Mouse (Mus musculus): ENCODE measurements at regions not wholly inside any gene's neighbourhood (a gene's known extent, or its start where the extent isn't known, plus 50 kb on each side); places are given as distances from the start of the nearest gene placed in this dataset.

DNA sequence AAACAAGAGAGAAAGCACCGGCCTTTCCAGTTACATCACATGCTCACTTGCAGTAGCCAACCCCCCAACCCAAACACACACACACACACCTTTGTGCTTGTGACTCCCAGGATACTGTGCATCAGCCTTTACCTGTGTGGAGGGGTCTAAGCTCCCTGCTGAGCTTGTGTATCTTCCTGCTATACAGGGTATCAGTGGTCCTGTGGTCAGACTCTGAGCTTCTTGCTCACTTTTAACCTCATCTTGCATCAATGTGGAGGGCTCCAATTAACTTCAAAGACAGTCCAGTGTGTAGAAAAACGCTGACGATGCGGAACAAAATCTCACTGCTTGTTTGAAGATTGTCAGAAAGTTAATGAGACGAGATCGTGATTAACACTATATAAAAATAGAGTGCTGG is 71.4 kb upstream of the Gypa start:
- ATAC-seq (ENCODE audit: low read depth), result no peak
- 92% methylated on average over 6 of the region's 6 CpGs for WGBS
- no peaks in the 10 kb centered on the region for H3K27me3 ChIP-seq

DNA sequence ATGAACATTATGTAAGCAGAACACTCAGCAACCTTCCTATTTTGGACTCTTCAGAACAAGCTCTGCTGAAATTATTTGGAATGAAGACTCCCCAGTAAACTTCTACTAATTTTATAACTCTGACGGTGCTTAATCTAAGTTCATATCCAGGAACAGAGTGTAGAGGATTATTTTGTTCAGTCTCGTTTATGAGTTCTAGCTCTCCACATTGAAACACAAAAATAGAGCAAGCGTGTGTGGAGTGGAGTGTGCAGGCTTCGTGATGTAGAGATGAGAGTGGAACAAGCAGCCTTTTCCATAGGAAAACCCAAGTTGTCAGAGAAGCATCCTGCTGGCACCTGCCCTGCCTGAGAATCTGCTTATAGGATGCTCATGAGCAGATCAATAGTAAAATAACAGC is 77.5 kb upstream of the Gypa start:
- Histone ChIP-seq H3K27ac (replicated peaks) (no peak overlapping the region), H3K9me3 (no peaks in the 10 kb centered on the region), H3K27me3 (no peaks in the 10 kb centered on the region), H3K4me3 (no peak overlapping the region), H3K36me3 (no peaks in the 10 kb centered on the region), H3K4me2 (no peak overlapping the region), H3K9ac (no peak overlapping the region), H3K4me1 (replicated peaks) (no peaks in the 10 kb centered on the region)
- no peak for ATAC-seq (ENCODE audit: low read depth)
- WGBS, result 93% methylated on average over 4 of the region's 4 CpGs

More for the DNA sequence above, 71.4 kb upstream of the Gypa start:
- Histone ChIP-seq H3K4me2 (no peak overlapping the region), H3K9me3 (no peaks in the 10 kb centered on the region), H3K36me3 (no peaks in the 10 kb centered on the region), H3K9ac (no peak overlapping the region), H3K27ac (replicated peaks) (no peak overlapping the region), H3K4me1 (replicated peaks) (no peaks in the 10 kb centered on the region), H3K4me3 (no peak overlapping the region)

DNA sequence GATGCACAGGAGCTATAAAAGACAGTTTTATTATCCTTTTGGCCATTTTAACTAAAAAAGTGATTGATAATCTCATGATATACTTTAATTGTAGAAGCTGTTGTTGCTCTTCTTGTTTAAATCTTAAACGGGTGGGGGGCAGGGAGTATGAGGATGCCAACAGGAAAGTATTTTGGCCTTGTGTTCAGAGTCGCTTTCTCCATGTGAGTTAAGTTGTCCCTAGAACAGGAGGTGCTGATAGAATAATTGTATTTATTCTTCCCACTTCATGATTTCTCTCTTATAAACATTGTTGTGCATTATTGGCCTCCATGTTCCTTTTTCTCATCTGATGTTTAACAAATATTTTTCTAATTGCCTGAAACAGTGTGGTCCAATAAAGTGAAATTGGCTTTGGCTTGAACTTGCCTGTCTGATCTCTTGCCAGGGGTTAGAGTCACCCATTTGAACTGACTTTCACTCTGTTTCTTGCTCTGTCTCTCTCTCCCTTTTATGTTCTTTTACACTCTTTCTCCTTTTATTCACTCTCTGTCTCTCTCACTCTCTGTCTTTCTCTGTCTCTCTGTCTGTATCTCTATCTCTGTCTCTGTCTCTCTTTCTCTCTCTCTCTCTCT is 93.9 kb upstream of the Gypa start:
- Histone ChIP-seq H3K4me2 (no peak overlapping the region), H3K36me3 (no peaks in the 10 kb centered on the region), H3K4me1 (replicated peaks) (no peaks in the 10 kb centered on the region), H3K4me3 (no peak overlapping the region), H3K27ac (replicated peaks) (no peak overlapping the region), H3K9me3 (no peaks in the 10 kb centered on the region), H3K27me3 (no peaks in the 10 kb centered on the region), H3K9ac (no peak overlapping the region)
- ATAC-seq (ENCODE audit: low read depth), result no peak
- 89% methylated on average over 2 of the region's 2 CpGs for WGBS

DNA sequence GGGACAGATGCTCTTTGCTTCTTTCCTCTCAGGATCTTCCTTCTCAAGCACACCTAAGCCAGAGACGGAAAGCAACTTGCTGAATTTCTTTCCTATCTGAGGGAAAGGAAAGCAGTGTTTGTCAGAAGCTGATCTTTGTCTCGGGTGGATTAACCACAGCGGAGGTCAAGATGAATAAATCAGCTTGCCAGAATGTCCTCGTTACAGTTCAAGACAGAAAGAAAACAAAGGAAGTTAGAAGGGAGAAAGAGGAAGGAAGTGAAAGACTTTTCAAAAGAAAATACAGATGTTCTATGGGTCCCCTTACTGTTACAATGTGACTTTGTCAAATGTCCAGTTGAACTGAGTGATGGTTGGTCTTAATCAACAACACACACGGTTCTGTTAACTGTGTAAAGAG is 98.6 kb upstream of the Gypa start:
- Histone ChIP-seq H3K36me3 (no peaks in the 10 kb centered on the region), H3K27me3 (no peaks in the 10 kb centered on the region), H3K9ac (no peak overlapping the region), H3K9me3 (no peaks in the 10 kb centered on the region), H3K27ac (replicated peaks) (no peak overlapping the region), H3K4me2 (no peak overlapping the region), H3K4me3 (no peak overlapping the region), H3K4me1 (replicated peaks) (no peaks in the 10 kb centered on the region)
- WGBS, result 56% methylated on average over 5 of the region's 5 CpGs
- ATAC-seq (ENCODE audit: low read depth), result no peak

DNA sequence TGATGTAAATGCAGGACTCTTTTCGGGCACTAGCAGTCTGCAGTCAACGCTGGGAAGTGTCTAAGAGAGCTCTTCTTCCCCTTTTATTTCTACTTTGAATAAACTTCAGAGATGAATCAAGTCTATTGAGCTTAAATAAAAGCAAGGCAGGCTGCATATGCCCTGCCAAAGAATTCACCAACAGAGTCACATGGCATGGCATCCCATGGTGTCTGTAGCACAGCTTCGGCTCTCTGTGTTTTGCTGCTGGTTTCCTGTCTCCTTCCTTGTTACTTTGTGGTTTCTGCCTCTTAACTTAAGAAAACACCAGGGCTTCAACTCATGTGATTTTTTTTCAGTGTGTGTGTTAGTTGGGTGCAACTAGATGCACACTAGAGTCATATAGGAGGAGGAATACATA is 100.5 kb upstream of the Gypa start:
- no peaks in the 10 kb centered on the region for H3K9me3 ChIP-seq
- H3K36me3 ChIP-seq, result no peaks in the 10 kb centered on the region
- no peak overlapping the region for H3K9ac ChIP-seq
- no peak for ATAC-seq (ENCODE audit: low read depth)
- no peak overlapping the region for H3K4me3 ChIP-seq
- H3K27ac ChIP-seq (replicated peaks), result no peak overlapping the region
- 72% methylated on average over 3 of the region's 3 CpGs for WGBS
- no peak overlapping the region for H3K4me2 ChIP-seq
- no peaks in the 10 kb centered on the region for H3K27me3 ChIP-seq
- no peaks in the 10 kb centered on the region for H3K4me1 ChIP-seq (replicated peaks)

DNA sequence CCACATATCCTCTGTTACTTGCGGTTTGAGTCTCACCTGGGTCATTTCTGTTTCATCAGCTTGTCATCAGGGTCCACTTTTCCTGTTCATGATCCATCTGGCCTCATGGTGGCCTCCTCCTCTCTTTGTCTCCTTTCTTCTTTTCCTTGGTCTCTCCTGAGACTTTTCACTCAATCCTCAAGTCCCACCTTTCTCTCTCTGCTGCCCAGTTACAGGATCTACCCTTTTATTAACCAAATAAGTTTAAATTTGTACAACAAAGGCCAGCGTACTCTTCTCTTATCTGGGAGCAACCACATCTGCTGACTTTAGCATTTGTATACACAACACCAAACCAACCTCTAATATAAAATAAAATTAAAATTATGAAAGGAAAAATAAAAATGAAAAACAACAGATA is 124.4 kb upstream of the Gypa start:
- 88% methylated on average over 2 of the region's 2 CpGs for WGBS

GRCm38 (mm10) chr8:80364059-80364458 is 129.5 kb upstream of the Gypa start:
- H3K27me3 ChIP-seq, result no peaks in the 10 kb centered on the region
- no peaks in the 10 kb centered on the region for H3K4me1 ChIP-seq (replicated peaks)
- no peak overlapping the region for H3K4me3 ChIP-seq
- no peak overlapping the region for H3K4me2 ChIP-seq
- no peaks in the 10 kb centered on the region for H3K36me3 ChIP-seq
- no peak overlapping the region for H3K27ac ChIP-seq (replicated peaks)
- no peaks in the 10 kb centered on the region for H3K9me3 ChIP-seq
- WGBS, result 83% methylated on average over 7 of the region's 7 CpGs
- ATAC-seq (ENCODE audit: low read depth), result no peak
- no peak overlapping the region for H3K9ac ChIP-seq

More for the DNA sequence above, 124.4 kb upstream of the Gypa start:
- Histone ChIP-seq H3K4me2 (no peak overlapping the region), H3K36me3 (no peaks in the 10 kb centered on the region), H3K27ac (replicated peaks) (no peak overlapping the region), H3K4me3 (no peak overlapping the region), H3K9me3 (no peaks in the 10 kb centered on the region), H3K27me3 (no peaks in the 10 kb centered on the region), H3K9ac (no peak overlapping the region), H3K4me1 (replicated peaks) (no peaks in the 10 kb centered on the region)
- no peak for ATAC-seq (ENCODE audit: low read depth)

GRCm38 (mm10) chr8:80343299-80343698 is 150.3 kb upstream of the Gypa start:
- no peak overlapping the region for H3K27ac ChIP-seq (replicated peaks)
- no peaks in the 10 kb centered on the region for H3K4me1 ChIP-seq (replicated peaks)
- no peak overlapping the region for H3K9ac ChIP-seq
- no peaks in the 10 kb centered on the region for H3K36me3 ChIP-seq
- no peak overlapping the region for H3K4me3 ChIP-seq
- WGBS, result 93% methylated on average over 4 of the region's 4 CpGs
- no peaks in the 10 kb centered on the region for H3K27me3 ChIP-seq
- H3K9me3 ChIP-seq, result no peaks in the 10 kb centered on the region
- no peak for ATAC-seq (ENCODE audit: low read depth)
- H3K4me2 ChIP-seq, result no peak overlapping the region

DNA sequence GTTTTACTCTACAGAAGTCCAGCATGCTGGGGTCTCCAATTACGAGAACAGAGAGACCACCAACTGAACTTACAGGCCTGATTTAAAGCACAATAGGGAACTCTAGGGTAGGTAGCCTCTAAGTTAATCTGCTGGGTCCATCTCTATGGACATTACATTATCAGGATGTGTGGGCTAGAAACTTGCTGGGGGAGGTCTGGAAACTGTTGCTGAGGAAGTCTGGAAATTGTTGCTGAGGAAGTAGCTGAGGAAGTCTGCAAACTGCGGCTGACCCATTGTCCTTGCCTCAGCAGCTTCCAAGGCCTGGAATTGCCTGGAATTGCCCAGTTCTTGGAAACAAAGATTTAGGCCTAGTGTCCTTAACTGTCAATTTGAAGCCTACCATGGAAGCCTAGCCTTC is 155.7 kb upstream of the Gypa start:
- Histone ChIP-seq H3K27ac (replicated peaks) (no peak overlapping the region), H3K4me2 (no peak overlapping the region), H3K9ac (no peak overlapping the region), H3K27me3 (no peaks in the 10 kb centered on the region), H3K9me3 (no peaks in the 10 kb centered on the region), H3K4me3 (no peak overlapping the region), H3K36me3 (no peaks in the 10 kb centered on the region), H3K4me1 (replicated peaks) (no peaks in the 10 kb centered on the region)
- WGBS, result 76% methylated on average over 2 of the region's 2 CpGs
- no peak for ATAC-seq (ENCODE audit: low read depth)

GRCm38 (mm10) chr8:80328676-80329075 is 164.9 kb upstream of the Gypa start:
- WGBS, result 79% methylated on average over 2 of the region's 2 CpGs
- no peak overlapping the region for H3K27ac ChIP-seq (replicated peaks)
- ATAC-seq (ENCODE audit: low read depth), result no peak
- no peak overlapping the region for H3K4me3 ChIP-seq
- no peak overlapping the region for H3K4me2 ChIP-seq
- no peaks in the 10 kb centered on the region for H3K4me1 ChIP-seq (replicated peaks)
- H3K9ac ChIP-seq, result no peak overlapping the region
- H3K27me3 ChIP-seq, result no peaks in the 10 kb centered on the region
- no peaks in the 10 kb centered on the region for H3K36me3 ChIP-seq
- H3K9me3 ChIP-seq, result no peaks in the 10 kb centered on the region

DNA sequence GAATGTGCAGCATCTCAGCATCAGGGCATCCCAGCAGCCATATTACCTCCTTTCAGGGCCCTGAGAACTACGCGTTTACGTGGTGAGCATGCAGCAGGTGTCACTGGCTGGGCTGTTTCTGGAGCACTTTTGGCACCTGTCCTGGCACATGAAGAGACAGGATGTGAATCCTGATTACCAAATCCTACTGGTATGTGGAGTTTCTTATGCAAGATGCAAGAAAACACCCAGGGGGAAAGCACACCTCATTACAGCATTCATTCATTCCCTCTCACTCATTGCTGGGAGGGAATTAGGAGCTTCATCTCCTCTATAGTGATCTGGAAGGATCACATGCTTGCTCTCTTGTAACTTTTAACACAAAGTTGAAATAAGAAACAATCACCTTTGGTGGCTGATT is 167.7 kb upstream of the Gypa start:
- H3K4me3 ChIP-seq, result no peak overlapping the region
- WGBS, result over 99% methylated on average over 3 of the region's 3 CpGs
- no peak overlapping the region for H3K9ac ChIP-seq
- H3K4me2 ChIP-seq, result no peak overlapping the region
- H3K27me3 ChIP-seq, result no peaks in the 10 kb centered on the region
- no peak for ATAC-seq (ENCODE audit: low read depth)
- no peaks in the 10 kb centered on the region for H3K9me3 ChIP-seq
- no peak overlapping the region for H3K27ac ChIP-seq (replicated peaks)
- H3K36me3 ChIP-seq, result no peaks in the 10 kb centered on the region
- H3K4me1 ChIP-seq (replicated peaks), result no peaks in the 10 kb centered on the region

DNA sequence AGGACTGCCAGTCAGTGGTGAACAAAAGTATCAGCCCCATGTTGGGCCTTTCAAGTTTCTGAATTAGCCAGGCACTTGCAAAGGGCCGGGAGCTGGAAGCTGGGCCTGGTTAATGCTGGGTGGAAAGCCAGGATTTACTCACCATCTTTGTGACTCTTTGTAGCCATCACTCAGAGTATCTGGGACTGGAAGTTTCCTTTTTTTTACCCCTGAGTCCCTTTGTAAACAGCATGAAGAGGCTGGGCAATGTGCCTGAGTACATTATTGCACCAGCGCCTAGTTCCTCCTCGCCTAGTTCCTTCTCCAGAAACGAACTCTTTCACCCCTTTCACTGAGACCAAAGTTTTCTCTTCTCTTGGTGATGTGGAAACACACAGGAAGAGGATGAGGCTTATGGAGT is 168.4 kb upstream of the Gypa start:
- H3K27me3 ChIP-seq, result no peaks in the 10 kb centered on the region
- ATAC-seq (ENCODE audit: low read depth), result no peak
- H3K27ac ChIP-seq (replicated peaks), result no peak overlapping the region
- H3K9me3 ChIP-seq, result no peaks in the 10 kb centered on the region
- WGBS, result 63% methylated on average over 4 of the region's 4 CpGs
- no peak overlapping the region for H3K4me2 ChIP-seq
- no peak overlapping the region for H3K9ac ChIP-seq
- H3K4me3 ChIP-seq, result no peak overlapping the region
- no peaks in the 10 kb centered on the region for H3K36me3 ChIP-seq
- H3K4me1 ChIP-seq (replicated peaks), result no peaks in the 10 kb centered on the region

DNA sequence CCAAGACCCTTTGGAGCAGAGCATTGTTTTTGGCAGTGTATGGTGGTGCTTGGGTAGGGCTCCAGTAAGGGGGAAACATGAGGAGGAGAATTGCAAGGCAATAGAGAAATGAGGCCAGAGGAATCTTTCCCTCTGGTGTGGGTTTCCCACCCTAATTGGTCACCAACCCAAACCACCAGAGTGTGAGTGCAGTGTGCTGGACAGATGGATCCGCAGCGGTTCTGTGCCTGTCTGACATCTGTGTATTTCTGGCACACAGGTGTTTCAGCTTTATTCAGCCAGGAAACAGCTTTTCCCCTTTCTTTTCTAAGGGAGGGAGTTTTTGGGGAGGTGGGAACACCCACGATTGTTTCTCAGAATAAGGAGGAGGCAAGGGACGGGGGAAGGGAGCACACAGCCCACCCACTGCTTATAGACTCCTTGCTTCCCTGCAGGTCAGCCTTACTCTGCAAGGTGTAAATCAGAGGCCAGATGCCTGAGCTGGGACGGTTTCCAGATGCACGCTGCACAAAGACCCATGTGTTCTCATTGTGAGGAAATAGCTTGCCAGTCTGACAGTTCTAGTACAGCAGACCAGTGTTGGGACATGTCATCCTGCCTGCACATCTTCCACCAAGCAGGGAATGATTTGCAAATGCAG is 175.2 kb upstream of the Gypa start:
- ATAC-seq (ENCODE audit: low read depth), result peak; percentile 50
- WGBS, result 25% methylated on average over 6 of the region's 6 CpGs
- H3K4me2 ChIP-seq, result no peak overlapping the region
- peak overlapping the region; percentile 55 for H3K27ac ChIP-seq (replicated peaks)
- H3K36me3 ChIP-seq, result no peaks in the 10 kb centered on the region
- no peaks in the 10 kb centered on the region for H3K9me3 ChIP-seq
- no peak overlapping the region for H3K4me3 ChIP-seq
- H3K9ac ChIP-seq, result no peak overlapping the region
- peaks cover 39% of the 10 kb centered on the region for H3K4me1 ChIP-seq (replicated peaks)
- H3K27me3 ChIP-seq, result no peaks in the 10 kb centered on the region
